Mouse (Mus musculus): ENCODE results near the gene Hace1. TPM values are rescaled to one million over a fixed set of nuclear protein-coding genes. Genes with fewer than 3 reads are reported as not detected.

The Hace1 gene
- polyA plus RNA-seq, 1 experiment from 2014 or later, result 22.9 TPM

GRCm38 (mm10) chr10:45605853-45606252 is 28.2 kb downstream of the Hace1 start:
- ATAC-seq (ENCODE audit: low FRiP score) (no peak), DNase-seq (ENCODE audit: low spot score) (no peak)
- Histone ChIP-seq H3K4me3 (ENCODE audit: low read depth, low read length) (no peak overlapping the region), H3K4me2 (replicated peaks; ENCODE audit: low read depth, low read length) (no peak overlapping the region), H3K36me3 (ENCODE audit: control insufficient read depth, insufficient read depth, low read length) (peaks cover 2% of the 10 kb centered on the region; the same call in 1 of the 2 replicates), H3K9me3 (ENCODE audit: control insufficient read depth, low read length) (no peaks in the 10 kb centered on the region), H3K9ac (ENCODE audit: low read depth, low read length) (no peak overlapping the region), H3K27ac (ENCODE audit: low read depth, low read length) (no peak overlapping the region), H3K27me3 (ENCODE audit: control insufficient read depth, insufficient read depth, low read length) (no peaks in the 10 kb centered on the region), H3K4me1 (replicated peaks; ENCODE audit: control insufficient read depth, insufficient read depth, low read length) (no peaks in the 10 kb centered on the region)
- 62% methylated on average over 3 of the region's 3 CpGs for WGBS

- Histone ChIP-seq H3K4me1 (replicated peaks; ENCODE audit: control insufficient read depth, insufficient read depth, low read length) (no peaks in the 10 kb centered on the region), H3K27me3 (ENCODE audit: control insufficient read depth, insufficient read depth, low read length) (no peaks in the 10 kb centered on the region), H3K27ac (ENCODE audit: low read depth, low read length) (no peak overlapping the region), H3K4me3 (ENCODE audit: low read depth, low read length) (no peak overlapping the region), H3K36me3 (ENCODE audit: control insufficient read depth, insufficient read depth, low read length) (peaks cover 2% of the 10 kb centered on the region; the same call in 1 of the 2 replicates), H3K9ac (ENCODE audit: low read depth, low read length) (no peak overlapping the region), H3K9me3 (ENCODE audit: control insufficient read depth, low read length) (no peaks in the 10 kb centered on the region), H3K4me2 (replicated peaks; ENCODE audit: low read depth, low read length) (no peak overlapping the region)
- DNase-seq (ENCODE audit: low spot score) (no peak), ATAC-seq (ENCODE audit: low FRiP score) (no peak)
- WGBS, result 65% methylated on average over 1 of the region's 1 CpGs
These were observed 33.1 kb downstream of the Hace1 start for GRCm38 (mm10) chr10:45610727-45611126.

GRCm38 (mm10) chr10:45616012-45616411 is 38.4 kb downstream of the Hace1 start:
- H3K4me1 ChIP-seq (replicated peaks; ENCODE audit: control insufficient read depth, insufficient read depth, low read length), result no peaks in the 10 kb centered on the region
- H3K36me3 ChIP-seq (ENCODE audit: control insufficient read depth, insufficient read depth, low read length), result no peaks in the 10 kb centered on the region
- H3K9me3 ChIP-seq (ENCODE audit: control insufficient read depth, low read length), result no peaks in the 10 kb centered on the region
- no peak overlapping the region for H3K4me2 ChIP-seq (replicated peaks; ENCODE audit: low read depth, low read length)
- 95% methylated on average over 5 of the region's 5 CpGs for WGBS
- H3K27ac ChIP-seq (ENCODE audit: low read depth, low read length), result no peak overlapping the region
- no peak overlapping the region for H3K4me3 ChIP-seq (ENCODE audit: low read depth, low read length)
- ATAC-seq (ENCODE audit: low FRiP score), result no peak; the same call in 1 of the 2 replicates
- DNase-seq (ENCODE audit: low spot score), result no peak
- H3K9ac ChIP-seq (ENCODE audit: low read depth, low read length), result no peak overlapping the region
- H3K27me3 ChIP-seq (ENCODE audit: control insufficient read depth, insufficient read depth, low read length), result no peaks in the 10 kb centered on the region

DNA sequence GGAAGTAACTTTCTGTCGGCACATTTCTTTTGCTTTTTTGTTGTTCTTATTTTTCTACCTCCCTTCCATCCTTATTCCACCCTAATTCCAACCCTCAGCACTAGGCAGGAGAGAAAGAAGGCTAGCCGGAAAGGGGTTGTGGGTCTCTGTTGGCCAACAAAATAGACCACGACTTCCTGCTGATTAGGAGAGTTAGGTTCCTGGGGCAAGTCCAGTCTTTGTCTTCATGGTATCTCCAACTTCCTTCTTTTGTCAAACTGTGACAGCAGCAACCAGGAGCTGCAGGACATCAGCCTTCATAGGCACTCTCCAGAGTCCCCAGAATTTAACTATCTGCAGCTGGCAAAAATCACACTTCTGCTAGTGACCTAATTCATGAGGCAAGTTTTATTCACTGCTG is 41.4 kb downstream of the Hace1 start:
- no peaks in the 10 kb centered on the region for H3K36me3 ChIP-seq (ENCODE audit: control insufficient read depth, insufficient read depth, low read length)
- ATAC-seq (ENCODE audit: low FRiP score) (no peak), DNase-seq (ENCODE audit: low spot score) (no peak)
- H3K27ac ChIP-seq (ENCODE audit: low read depth, low read length), result no peak overlapping the region
- H3K27me3 ChIP-seq (ENCODE audit: control insufficient read depth, insufficient read depth, low read length), result no peaks in the 10 kb centered on the region
- no peaks in the 10 kb centered on the region for H3K4me1 ChIP-seq (replicated peaks; ENCODE audit: control insufficient read depth, insufficient read depth, low read length)
- no peak overlapping the region for H3K9ac ChIP-seq (ENCODE audit: low read depth, low read length)
- no peaks in the 10 kb centered on the region for H3K9me3 ChIP-seq (ENCODE audit: control insufficient read depth, low read length)
- H3K4me2 ChIP-seq (replicated peaks; ENCODE audit: low read depth, low read length), result no peak overlapping the region
- 78% methylated on average over 3 of the region's 3 CpGs for WGBS
- H3K4me3 ChIP-seq (ENCODE audit: low read depth, low read length), result no peak overlapping the region

- Histone ChIP-seq H3K27me3 (ENCODE audit: control insufficient read depth, insufficient read depth, low read length) (no peaks in the 10 kb centered on the region), H3K9me3 (ENCODE audit: control insufficient read depth, low read length) (no peaks in the 10 kb centered on the region), H3K4me3 (ENCODE audit: low read depth, low read length) (no peak overlapping the region), H3K9ac (ENCODE audit: low read depth, low read length) (no peak overlapping the region), H3K4me2 (replicated peaks; ENCODE audit: low read depth, low read length) (no peak overlapping the region), H3K4me1 (replicated peaks; ENCODE audit: control insufficient read depth, insufficient read depth, low read length) (no peaks in the 10 kb centered on the region), H3K27ac (ENCODE audit: low read depth, low read length) (no peak overlapping the region), H3K36me3 (ENCODE audit: control insufficient read depth, insufficient read depth, low read length) (no peaks in the 10 kb centered on the region)
- DNase-seq (ENCODE audit: low spot score) (no peak), ATAC-seq (ENCODE audit: low FRiP score) (no peak)
- 92% methylated on average over 3 of the region's 3 CpGs for WGBS
These were observed 54.4 kb downstream of the Hace1 start for GRCm38 (mm10) chr10:45631995-45632394.

- no peak for ATAC-seq (ENCODE audit: low FRiP score)
- H3K4me1 ChIP-seq (replicated peaks; ENCODE audit: control insufficient read depth, insufficient read depth, low read length), result no peaks in the 10 kb centered on the region
These were observed 55.0 kb downstream of the Hace1 start for GRCm38 (mm10) chr10:45632641-45633040.

DNA sequence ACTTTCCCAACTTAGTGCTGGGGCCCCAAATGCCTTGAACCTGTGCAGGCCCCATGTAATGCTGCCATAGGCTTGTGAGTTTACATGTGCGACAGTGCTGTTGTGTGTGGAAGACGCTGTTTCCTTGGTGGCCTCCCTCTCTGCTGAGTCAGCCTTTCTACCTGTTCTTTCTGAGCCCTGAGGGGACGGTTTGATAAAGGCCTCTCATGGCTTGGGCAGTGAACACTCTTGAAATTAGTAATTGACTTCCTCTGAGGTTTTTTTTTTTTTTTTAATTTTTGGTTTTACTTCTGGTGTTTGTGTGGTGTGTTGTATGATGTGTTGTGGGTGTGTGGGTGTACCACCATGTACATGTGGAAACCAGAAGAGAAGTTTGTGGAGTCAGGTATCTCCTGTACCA is 57.6 kb downstream of the Hace1 start:
- Histone ChIP-seq H3K4me1 (replicated peaks; ENCODE audit: control insufficient read depth, insufficient read depth, low read length) (no peaks in the 10 kb centered on the region), H3K27ac (ENCODE audit: low read depth, low read length) (no peak overlapping the region), H3K36me3 (ENCODE audit: control insufficient read depth, insufficient read depth, low read length) (no peaks in the 10 kb centered on the region), H3K4me3 (ENCODE audit: low read depth, low read length) (no peak overlapping the region), H3K9ac (ENCODE audit: low read depth, low read length) (no peak overlapping the region), H3K27me3 (ENCODE audit: control insufficient read depth, insufficient read depth, low read length) (no peaks in the 10 kb centered on the region), H3K4me2 (replicated peaks; ENCODE audit: low read depth, low read length) (no peak overlapping the region), H3K9me3 (ENCODE audit: control insufficient read depth, low read length) (no peaks in the 10 kb centered on the region)
- 88% methylated on average over 3 of the region's 3 CpGs for WGBS
- DNase-seq (ENCODE audit: low spot score) (no peak), ATAC-seq (ENCODE audit: low FRiP score) (no peak)

More at GRCm38 (mm10) chr10:45632641-45633040, 55.0 kb downstream of the Hace1 start:
- H3K27me3 ChIP-seq (ENCODE audit: control insufficient read depth, insufficient read depth, low read length), result no peaks in the 10 kb centered on the region
- H3K4me2 ChIP-seq (replicated peaks; ENCODE audit: low read depth, low read length), result no peak overlapping the region
- no peak overlapping the region for H3K4me3 ChIP-seq (ENCODE audit: low read depth, low read length)
- no peak overlapping the region for H3K27ac ChIP-seq (ENCODE audit: low read depth, low read length)
- H3K9ac ChIP-seq (ENCODE audit: low read depth, low read length), result no peak overlapping the region
- no peaks in the 10 kb centered on the region for H3K36me3 ChIP-seq (ENCODE audit: control insufficient read depth, insufficient read depth, low read length)
- 88% methylated on average over 10 of the region's 10 CpGs for WGBS
- DNase-seq (ENCODE audit: low spot score), result no peak
- H3K9me3 ChIP-seq (ENCODE audit: control insufficient read depth, low read length), result no peaks in the 10 kb centered on the region

- no peak for DNase-seq (ENCODE audit: low spot score)
- no peaks in the 10 kb centered on the region for H3K4me1 ChIP-seq (replicated peaks; ENCODE audit: control insufficient read depth, insufficient read depth, low read length)
- no peak overlapping the region for H3K4me3 ChIP-seq (ENCODE audit: low read depth, low read length)
- H3K9me3 ChIP-seq (ENCODE audit: control insufficient read depth, low read length), result no peaks in the 10 kb centered on the region
- no peaks in the 10 kb centered on the region for H3K36me3 ChIP-seq (ENCODE audit: control insufficient read depth, insufficient read depth, low read length)
- H3K27ac ChIP-seq (ENCODE audit: low read depth, low read length), result no peak overlapping the region
- no peak overlapping the region for H3K9ac ChIP-seq (ENCODE audit: low read depth, low read length)
- no peak overlapping the region for H3K4me2 ChIP-seq (replicated peaks; ENCODE audit: low read depth, low read length)
- no peaks in the 10 kb centered on the region for H3K27me3 ChIP-seq (ENCODE audit: control insufficient read depth, insufficient read depth, low read length)
- no peak for ATAC-seq (ENCODE audit: low FRiP score)
These were observed 62.1 kb downstream of the Hace1 start for GRCm38 (mm10) chr10:45639762-45640161.

DNA sequence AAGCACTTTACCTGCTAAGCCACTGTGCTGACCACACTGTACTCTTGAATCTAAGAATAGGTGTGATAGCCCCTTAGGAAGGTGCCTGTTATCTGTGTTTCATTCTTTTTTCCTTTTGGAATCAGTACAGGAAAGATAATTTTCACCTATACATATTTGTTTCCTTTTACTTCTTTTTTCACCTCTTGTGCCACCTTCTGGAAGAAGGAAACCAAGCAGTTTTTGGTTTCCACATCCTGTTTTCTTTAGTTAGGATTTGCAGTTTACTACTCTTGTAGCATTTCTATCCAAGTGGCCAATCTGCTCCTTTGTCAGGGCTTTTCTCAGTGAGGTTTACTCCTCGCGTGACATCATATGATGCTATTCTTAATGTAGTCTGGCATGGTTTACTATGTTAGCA is 76.4 kb downstream of the Hace1 start:
- H3K27me3 ChIP-seq (ENCODE audit: control insufficient read depth, insufficient read depth, low read length), result no peaks in the 10 kb centered on the region
- no peaks in the 10 kb centered on the region for H3K4me1 ChIP-seq (replicated peaks; ENCODE audit: control insufficient read depth, insufficient read depth, low read length)
- 0 out of 2 replicates have a peak, but pooled peaks cover 6% of the 10 kb centered on the region for H3K36me3 ChIP-seq (ENCODE audit: control insufficient read depth, insufficient read depth, low read length)
- no peak overlapping the region for H3K27ac ChIP-seq (ENCODE audit: low read depth, low read length)
- no peak overlapping the region for H3K4me2 ChIP-seq (replicated peaks; ENCODE audit: low read depth, low read length)
- 89% methylated on average over 2 of the region's 2 CpGs for WGBS
- DNase-seq (ENCODE audit: low spot score) (no peak), ATAC-seq (ENCODE audit: low FRiP score) (no peak)
- H3K4me3 ChIP-seq (ENCODE audit: low read depth, low read length), result no peak overlapping the region
- no peaks in the 10 kb centered on the region for H3K9me3 ChIP-seq (ENCODE audit: control insufficient read depth, low read length)
- no peak overlapping the region for H3K9ac ChIP-seq (ENCODE audit: low read depth, low read length)

Measured in hindbrain, embryonic 11.5 days (tissue).